Mouse (Mus musculus): ENCODE data around the gene Sh3bp1. TPM values are rescaled to one million over a fixed set of nuclear protein-coding genes. Genes with fewer than 3 reads are reported as not detected.

Gene Sh3bp1
- polyA plus RNA-seq (2014; fragmentation: Nextera tagmentation; extraction: Ambion mirVana): 1.7 and 2.9 TPM in 2 replicates

GRCm38 (mm10) chr15:78899740-78900584, at the start of gene Sh3bp1:
Gene Sh3bp1, plus strand, starts transcription at chr15:78899768.
- WGBS: 2% methylated on average over 46 of the region's 47 CpGs
- Histone ChIP-seq H3K4me1 (ENCODE audit: control insufficient read depth, insufficient read depth, low read length) (peaks cover 8% of the 10 kb centered on the region; the same call in 1 of the 2 replicates), H3K27me3 (ENCODE audit: control insufficient read depth, insufficient read depth, low read length) (peaks cover 11% of the 10 kb centered on the region; the same call in 1 of the 2 replicates), H3K4me2 (ENCODE audit: low read length) (peak within 1 kb of the TSS; percentile 85), H3K4me3 (replicated peaks; ENCODE audit: low read depth, low read length) (peak within 1 kb of the TSS; percentile 45), H3K9ac (replicated peaks; ENCODE audit: low read length) (peak within 1 kb of the TSS; percentile 56), H3K9me3 (ENCODE audit: control insufficient read depth, low read length) (no peaks in the 10 kb centered on the region), H3K27ac (replicated peaks; ENCODE audit: low read depth, low read length) (no peak within 1 kb of the TSS), H3K36me3 (ENCODE audit: control insufficient read depth, insufficient read depth, low read length) (no peaks in the 10 kb centered on the region)
- ATAC-seq (ENCODE audit: low FRiP score, low TSS enrichment) (no peak), DNase-seq (peak; percentile 66)

- no peak overlapping the region for H3K27ac ChIP-seq (replicated peaks; ENCODE audit: low read depth, low read length)
- H3K27me3 ChIP-seq (ENCODE audit: control insufficient read depth, insufficient read depth, low read length): no peaks in the 10 kb centered on the region
- ATAC-seq (ENCODE audit: low FRiP score, low TSS enrichment) (no peak), DNase-seq (no peak)
- 72% methylated on average over 15 of the region's 15 CpGs for WGBS
- H3K4me3 ChIP-seq (replicated peaks; ENCODE audit: low read depth, low read length): no peak overlapping the region
- peaks cover 7% of the 10 kb centered on the region; the same call in 1 of the 2 replicates for H3K4me1 ChIP-seq (ENCODE audit: control insufficient read depth, insufficient read depth, low read length)
- H3K4me2 ChIP-seq (ENCODE audit: low read length): no peak overlapping the region
- no peaks in the 10 kb centered on the region for H3K36me3 ChIP-seq (ENCODE audit: control insufficient read depth, insufficient read depth, low read length)
- H3K9me3 ChIP-seq (ENCODE audit: control insufficient read depth, low read length): no peaks in the 10 kb centered on the region
- no peak overlapping the region for H3K9ac ChIP-seq (replicated peaks; ENCODE audit: low read length)
These were observed 49.3 kb upstream of the Sh3bp1 start for GRCm38 (mm10) chr15:78850059-78850824.

GRCm38 (mm10) chr15:78850944-78851343, 48.6 kb upstream of the Sh3bp1 start:
- 77% methylated on average over 6 of the region's 6 CpGs for WGBS
- no peak overlapping the region for H3K27ac ChIP-seq (replicated peaks; ENCODE audit: low read depth, low read length)

GRCm38 (mm10) chr15:78851505-78852153, 47.9 kb upstream of the Sh3bp1 start:
- no peak overlapping the region for H3K9ac ChIP-seq (replicated peaks; ENCODE audit: low read length)
- 0 out of 2 replicates have a peak overlapping the region, but pooled peaks have one; percentile 22 for H3K4me2 ChIP-seq (ENCODE audit: low read length)
- no peaks in the 10 kb centered on the region for H3K36me3 ChIP-seq (ENCODE audit: control insufficient read depth, insufficient read depth, low read length)
- no peak overlapping the region for H3K4me3 ChIP-seq (replicated peaks; ENCODE audit: low read depth, low read length)
- ATAC-seq (ENCODE audit: low FRiP score, low TSS enrichment) (peak; percentile 77), DNase-seq (peak; percentile 93)
- H3K27ac ChIP-seq (replicated peaks; ENCODE audit: low read depth, low read length): no peak overlapping the region
- no peaks in the 10 kb centered on the region for H3K27me3 ChIP-seq (ENCODE audit: control insufficient read depth, insufficient read depth, low read length)
- H3K9me3 ChIP-seq (ENCODE audit: control insufficient read depth, low read length): no peaks in the 10 kb centered on the region
- 13% methylated on average over 13 of the region's 13 CpGs for WGBS
- H3K4me1 ChIP-seq (ENCODE audit: control insufficient read depth, insufficient read depth, low read length): 0 out of 2 replicates have a peak, but pooled peaks cover 4% of the 10 kb centered on the region

More at GRCm38 (mm10) chr15:78850944-78851343, 48.6 kb upstream of the Sh3bp1 start:
- Histone ChIP-seq H3K36me3 (ENCODE audit: control insufficient read depth, insufficient read depth, low read length) (no peaks in the 10 kb centered on the region), H3K4me3 (replicated peaks; ENCODE audit: low read depth, low read length) (no peak overlapping the region), H3K4me1 (ENCODE audit: control insufficient read depth, insufficient read depth, low read length) (0 out of 2 replicates have a peak, but pooled peaks cover 4% of the 10 kb centered on the region), H3K9ac (replicated peaks; ENCODE audit: low read length) (no peak overlapping the region), H3K9me3 (ENCODE audit: control insufficient read depth, low read length) (no peaks in the 10 kb centered on the region), H3K4me2 (ENCODE audit: low read length) (no peak overlapping the region), H3K27me3 (ENCODE audit: control insufficient read depth, insufficient read depth, low read length) (no peaks in the 10 kb centered on the region)
- DNase-seq: no peak
- ATAC-seq (ENCODE audit: low FRiP score, low TSS enrichment): no peak

DNA sequence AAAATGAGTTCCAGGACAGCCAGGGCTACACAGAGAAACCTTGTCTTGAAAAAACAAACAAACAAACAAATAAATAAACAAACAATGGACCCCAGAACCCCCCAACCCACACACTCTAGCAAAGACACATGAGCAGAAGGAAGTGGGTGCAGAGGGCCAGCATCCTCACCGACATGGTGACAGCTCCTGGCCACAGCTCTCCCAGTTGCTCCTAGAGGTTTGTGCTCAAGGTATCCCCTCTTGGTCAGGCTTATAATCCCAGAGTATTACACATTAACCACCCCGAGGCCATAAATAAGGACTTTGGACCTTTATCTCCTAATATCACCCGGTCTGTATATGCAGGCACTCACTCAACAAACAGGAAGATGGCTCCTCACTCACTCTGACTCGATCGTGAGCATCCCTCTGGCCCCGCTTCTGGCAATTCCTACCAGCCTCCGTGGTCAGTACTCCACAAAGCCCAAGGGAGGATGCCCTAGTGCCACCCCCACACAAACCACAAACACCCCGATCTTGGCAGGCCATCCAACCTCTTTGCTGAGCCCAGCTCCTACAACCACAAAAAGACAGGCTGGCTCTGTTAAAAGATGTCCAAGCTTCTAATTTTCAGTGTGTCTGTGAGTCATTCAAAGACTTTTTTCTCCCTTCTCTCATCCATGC, 44.1 kb upstream of the Sh3bp1 start, which contains the start of gene Lgals2:
TSS of gene Lgals2 (minus strand) at position 227 of the 663 bp plus-strand sequence.
- H3K36me3 ChIP-seq (ENCODE audit: control insufficient read depth, insufficient read depth, low read length): no peaks in the 10 kb centered on the region
- H3K9me3 ChIP-seq (ENCODE audit: control insufficient read depth, low read length): no peaks in the 10 kb centered on the region
- WGBS: 78% methylated on average over 8 of the region's 8 CpGs
- 0 out of 2 replicates have a peak, but pooled peaks cover 4% of the 10 kb centered on the region for H3K4me1 ChIP-seq (ENCODE audit: control insufficient read depth, insufficient read depth, low read length)
- no peak within 1 kb of the TSS for H3K4me3 ChIP-seq (replicated peaks; ENCODE audit: low read depth, low read length)
- H3K4me2 ChIP-seq (ENCODE audit: low read length): no peak within 1 kb of the TSS
- DNase-seq: no peak
- no peak for ATAC-seq (ENCODE audit: low FRiP score, low TSS enrichment)
- H3K27me3 ChIP-seq (ENCODE audit: control insufficient read depth, insufficient read depth, low read length): no peaks in the 10 kb centered on the region
- no peak within 1 kb of the TSS for H3K9ac ChIP-seq (replicated peaks; ENCODE audit: low read length)
- H3K27ac ChIP-seq (replicated peaks; ENCODE audit: low read depth, low read length): no peak within 1 kb of the TSS

- no peaks in the 10 kb centered on the region for H3K9me3 ChIP-seq (ENCODE audit: control insufficient read depth, low read length)
- no peak for DNase-seq
- H3K4me2 ChIP-seq (ENCODE audit: low read length): no peak overlapping the region
- H3K4me3 ChIP-seq (replicated peaks; ENCODE audit: low read depth, low read length): no peak overlapping the region
- no peak overlapping the region for H3K27ac ChIP-seq (replicated peaks; ENCODE audit: low read depth, low read length)
- no peak for ATAC-seq (ENCODE audit: low FRiP score, low TSS enrichment)
- H3K27me3 ChIP-seq (ENCODE audit: control insufficient read depth, insufficient read depth, low read length): no peaks in the 10 kb centered on the region
- 87% methylated on average over 7 of the region's 7 CpGs for WGBS
- H3K36me3 ChIP-seq (ENCODE audit: control insufficient read depth, insufficient read depth, low read length): no peaks in the 10 kb centered on the region
- H3K4me1 ChIP-seq (ENCODE audit: control insufficient read depth, insufficient read depth, low read length): no peaks in the 10 kb centered on the region
- no peak overlapping the region for H3K9ac ChIP-seq (replicated peaks; ENCODE audit: low read length)
These were observed 42.6 kb upstream of the Sh3bp1 start for GRCm38 (mm10) chr15:78857009-78857408.

DNA sequence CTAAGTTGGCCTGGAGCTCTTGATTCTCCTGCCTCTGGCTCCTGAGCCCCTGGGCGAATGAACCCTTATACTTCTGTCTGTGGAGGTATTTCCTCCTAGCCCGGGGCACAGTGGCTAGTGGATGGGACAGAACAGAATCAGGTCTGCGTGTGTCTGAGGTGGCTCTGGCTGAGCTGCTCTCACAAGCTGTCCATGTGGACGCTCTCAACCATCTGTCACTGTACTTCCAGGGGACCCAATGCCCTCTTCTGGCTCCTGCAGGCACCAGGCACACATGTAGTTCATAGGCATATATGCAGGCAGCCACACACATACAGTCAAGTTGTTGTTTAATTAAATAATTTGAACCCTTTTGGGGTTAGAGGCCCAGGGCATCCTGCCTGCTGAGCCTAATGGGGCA, 40.3 kb upstream of the Sh3bp1 start:
- H3K9ac ChIP-seq (replicated peaks; ENCODE audit: low read length): no peak overlapping the region
- no peaks in the 10 kb centered on the region for H3K36me3 ChIP-seq (ENCODE audit: control insufficient read depth, insufficient read depth, low read length)
- H3K9me3 ChIP-seq (ENCODE audit: control insufficient read depth, low read length): no peaks in the 10 kb centered on the region
- no peak overlapping the region for H3K4me2 ChIP-seq (ENCODE audit: low read length)
- WGBS: 84% methylated on average over 4 of the region's 4 CpGs
- H3K27ac ChIP-seq (replicated peaks; ENCODE audit: low read depth, low read length): no peak overlapping the region
- no peak overlapping the region for H3K4me3 ChIP-seq (replicated peaks; ENCODE audit: low read depth, low read length)
- no peak for DNase-seq
- H3K27me3 ChIP-seq (ENCODE audit: control insufficient read depth, insufficient read depth, low read length): no peaks in the 10 kb centered on the region
- no peaks in the 10 kb centered on the region for H3K4me1 ChIP-seq (ENCODE audit: control insufficient read depth, insufficient read depth, low read length)
- no peak for ATAC-seq (ENCODE audit: low FRiP score, low TSS enrichment)

DNA sequence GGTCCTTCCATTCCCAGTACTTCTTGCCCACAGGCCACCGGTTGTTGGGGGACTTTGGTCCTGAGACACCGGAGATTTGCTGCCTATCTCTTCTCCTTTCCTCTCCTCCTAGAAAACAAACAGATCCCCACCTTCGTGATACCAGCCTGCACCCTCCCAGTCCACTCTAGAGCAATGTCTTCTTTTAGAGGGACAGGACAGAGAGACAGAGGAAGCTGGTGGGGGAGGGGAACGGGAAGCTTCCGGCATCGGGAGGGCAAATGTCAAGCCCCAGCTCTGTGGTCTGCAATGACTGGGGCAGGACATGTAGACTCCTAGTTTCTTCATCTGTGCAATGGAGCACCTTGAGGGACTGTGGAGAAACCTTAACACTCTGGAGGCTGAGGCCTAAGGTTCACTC, 39.9 kb upstream of the Sh3bp1 start:
- H3K9me3 ChIP-seq (ENCODE audit: control insufficient read depth, low read length): no peaks in the 10 kb centered on the region
- no peak overlapping the region for H3K9ac ChIP-seq (replicated peaks; ENCODE audit: low read length)
- DNase-seq (no peak), ATAC-seq (ENCODE audit: low FRiP score, low TSS enrichment) (no peak)
- H3K4me2 ChIP-seq (ENCODE audit: low read length): no peak overlapping the region
- no peaks in the 10 kb centered on the region for H3K27me3 ChIP-seq (ENCODE audit: control insufficient read depth, insufficient read depth, low read length)
- H3K4me3 ChIP-seq (replicated peaks; ENCODE audit: low read depth, low read length): no peak overlapping the region
- WGBS: 88% methylated on average over 6 of the region's 6 CpGs
- no peaks in the 10 kb centered on the region for H3K4me1 ChIP-seq (ENCODE audit: control insufficient read depth, insufficient read depth, low read length)
- H3K36me3 ChIP-seq (ENCODE audit: control insufficient read depth, insufficient read depth, low read length): no peaks in the 10 kb centered on the region
- no peak overlapping the region for H3K27ac ChIP-seq (replicated peaks; ENCODE audit: low read depth, low read length)

All from midbrain, embryonic 14.5 days (tissue).